Mouse (Mus musculus): Measurements from ENCODE around the gene Wnk2. TPM values are rescaled to one million over a fixed set of nuclear protein-coding genes. Genes with fewer than 3 reads are reported as not detected.

Gene Wnk2
- total RNA-seq, 2 experiments from 2014 or later = 100 to 103 TPM

- no peak for DNase-seq (ENCODE audit: low spot score in 2 of 2)
Measured at GRCm38 (mm10) chr13:49144451-49144850, 3.4 kb downstream of the Wnk2 start.

GRCm38 (mm10) chr13:49143323-49143722 is 4.5 kb downstream of the Wnk2 start:
- DNase-seq (ENCODE audit: low spot score in 2 of 2) = peak in 1 of 2 experiments; percentile 43

- DNase-seq (ENCODE audit: low spot score in 2 of 2) = no peak
Measured at GRCm38 (mm10) chr13:49142396-49142795, 5.4 kb downstream of the Wnk2 start.

- no peak for DNase-seq (ENCODE audit: low spot score in 2 of 2)
Measured at GRCm38 (mm10) chr13:49140567-49140966, 7.2 kb downstream of the Wnk2 start.

GRCm38 (mm10) chr13:49134491-49134890 is 13.3 kb downstream of the Wnk2 start:
- no peak for DNase-seq (ENCODE audit: low spot score in 2 of 2)

- DNase-seq (ENCODE audit: low spot score in 2 of 2) = no peak
Measured at GRCm38 (mm10) chr13:49133125-49133524, 14.7 kb downstream of the Wnk2 start.

GRCm38 (mm10) chr13:49131946-49132687 is 15.7 kb downstream of the Wnk2 start:
- no peak for DNase-seq (ENCODE audit: low spot score in 2 of 2)

- DNase-seq (ENCODE audit: low spot score in 2 of 2) = no peak
Measured at GRCm38 (mm10) chr13:49131342-49131855, 16.4 kb downstream of the Wnk2 start.

GRCm38 (mm10) chr13:49129845-49130244 is 18.0 kb downstream of the Wnk2 start:
- peak in 1 of 2 experiments; percentile 67 for DNase-seq (ENCODE audit: low spot score in 2 of 2)

- DNase-seq (ENCODE audit: low spot score in 2 of 2) = no peak
Measured at GRCm38 (mm10) chr13:49129154-49129553, 18.7 kb downstream of the Wnk2 start.

GRCm38 (mm10) chr13:49127844-49128631 is 19.8 kb downstream of the Wnk2 start:
- DNase-seq (ENCODE audit: low spot score in 2 of 2) = no peak

GRCm38 (mm10) chr13:49122106-49122505 is 25.7 kb downstream of the Wnk2 start:
- no peak for DNase-seq (ENCODE audit: low spot score in 2 of 2)

GRCm38 (mm10) chr13:49117563-49117962 is 30.3 kb downstream of the Wnk2 start:
- DNase-seq (ENCODE audit: low spot score in 2 of 2) = no peak

GRCm38 (mm10) chr13:49114921-49115320 is 32.9 kb downstream of the Wnk2 start:
- DNase-seq (ENCODE audit: low spot score in 2 of 2) = no peak

GRCm38 (mm10) chr13:49114116-49114515 is 33.7 kb downstream of the Wnk2 start:
- no peak for DNase-seq (ENCODE audit: low spot score in 2 of 2)

- DNase-seq (ENCODE audit: low spot score in 2 of 2) = no peak
Measured at GRCm38 (mm10) chr13:49113345-49113744, 34.5 kb downstream of the Wnk2 start.

GRCm38 (mm10) chr13:49112652-49113051 is 35.2 kb downstream of the Wnk2 start:
- DNase-seq (ENCODE audit: low spot score in 2 of 2) = no peak

GRCm38 (mm10) chr13:49109665-49110064 is 38.1 kb downstream of the Wnk2 start:
- no peak for DNase-seq (ENCODE audit: low spot score in 2 of 2)

GRCm38 (mm10) chr13:49108119-49108846 is 39.5 kb downstream of the Wnk2 start:
- no peak for DNase-seq (ENCODE audit: low spot score in 2 of 2)

- DNase-seq (ENCODE audit: low spot score in 2 of 2) = no peak
Measured at GRCm38 (mm10) chr13:49103913-49104312, 43.9 kb downstream of the Wnk2 start.

- DNase-seq (ENCODE audit: low spot score in 2 of 2) = no peak
Measured at GRCm38 (mm10) chr13:49103235-49103634, 44.6 kb downstream of the Wnk2 start.
